Mouse (Mus musculus) testis, adult 2 months (tissue): ENCODE results near the gene Mbd6.

Source experiments
- CTCF ChIP-seq: fragments of 200-500 bp; IDR thresholded peaks from 2 replicates; pipeline ENCODE4 v1.5.1; 2012; ENCODE audit warnings: low read depth, mild to moderate bottlenecking, inconsistent platforms, low read length, moderate library complexity; ENCODE audit not compliant: control insufficient read depth, insufficient read depth, insufficient replicate concordance
- POLR2A ChIP-seq: fragments of 200-500 bp; IDR thresholded peaks from 2 replicates; pipeline ENCODE4 v1.6.1; 2012; ENCODE audit warnings: low read depth, mild to moderate bottlenecking, inconsistent platforms, low read length, moderate library complexity; ENCODE audit not compliant: control insufficient read depth

- no peak for TF ChIP-seq POLR2A
- no peak for TF ChIP-seq CTCF
Measured at GRCm38 (mm10) chr10:127267318-127267717, 21.5 kb downstream of the Mbd6 start.
